Mouse (Mus musculus) kidney, postnatal 10 days (tissue): ENCODE data around the gene Gm7075.
"Not testable (repeated sequence)": the region's sequence is repeated elsewhere in the genome, so short reads cannot be mapped to it uniquely, and the experiment has no call there.

ENCODE experiments used
- DNase-seq: peaks from one replicate; pipeline ENCODE4 v3.0.0; 2021; ENCODE audit warnings: mixed read lengths

Gene Gm7075

DNA sequence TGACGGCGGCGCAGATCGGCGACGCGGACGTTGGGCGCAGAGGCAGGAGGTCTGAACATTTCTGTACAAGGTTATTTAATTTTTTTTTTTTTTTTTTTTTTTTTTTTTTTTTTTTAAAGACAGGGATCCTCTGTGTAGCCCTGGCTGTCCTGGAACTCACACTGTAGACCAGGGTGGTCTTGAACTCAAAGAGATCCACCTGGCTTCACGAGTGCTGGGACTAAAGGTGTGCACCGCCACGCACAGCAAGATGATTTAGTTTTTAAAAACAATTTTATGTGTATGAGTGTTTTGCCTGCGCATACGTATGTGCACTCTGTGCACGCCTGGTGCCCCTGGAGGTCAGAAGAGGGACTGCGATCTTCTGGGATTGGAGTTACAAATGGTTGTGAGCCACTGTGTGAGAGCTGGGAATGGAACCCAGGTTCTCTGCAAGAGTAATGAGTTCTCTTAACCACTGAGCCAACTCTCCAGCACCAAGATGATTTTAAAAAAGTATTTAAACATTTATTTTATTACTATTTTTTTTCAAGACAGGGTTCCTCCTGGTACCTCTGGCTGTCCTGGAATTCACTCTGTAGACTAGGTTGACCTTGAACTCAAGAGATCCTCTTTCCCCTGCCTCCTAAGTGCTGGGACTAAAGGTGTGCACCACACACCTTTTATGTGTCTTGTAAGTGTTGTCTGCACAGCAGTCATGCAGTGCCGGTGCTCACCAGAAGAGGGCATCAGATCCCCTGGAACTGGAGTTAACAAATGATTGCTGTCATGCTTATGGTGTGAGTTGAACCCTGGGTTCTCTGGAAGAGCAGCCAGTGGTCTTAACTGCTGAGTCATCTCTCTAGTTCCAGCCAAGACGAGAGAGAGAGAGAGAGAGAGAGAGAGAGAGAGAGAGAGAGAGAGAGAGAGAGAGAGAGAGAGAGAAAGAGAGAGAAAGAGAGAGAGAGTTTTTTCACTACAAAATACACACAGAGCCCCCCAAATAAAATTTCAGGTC lies at the start of gene Gm7075:
TSS of gene Gm7075 (minus strand) at position 51 of the 997 bp plus-strand sequence.
- DNase-seq, result peak; percentile 64

DNA sequence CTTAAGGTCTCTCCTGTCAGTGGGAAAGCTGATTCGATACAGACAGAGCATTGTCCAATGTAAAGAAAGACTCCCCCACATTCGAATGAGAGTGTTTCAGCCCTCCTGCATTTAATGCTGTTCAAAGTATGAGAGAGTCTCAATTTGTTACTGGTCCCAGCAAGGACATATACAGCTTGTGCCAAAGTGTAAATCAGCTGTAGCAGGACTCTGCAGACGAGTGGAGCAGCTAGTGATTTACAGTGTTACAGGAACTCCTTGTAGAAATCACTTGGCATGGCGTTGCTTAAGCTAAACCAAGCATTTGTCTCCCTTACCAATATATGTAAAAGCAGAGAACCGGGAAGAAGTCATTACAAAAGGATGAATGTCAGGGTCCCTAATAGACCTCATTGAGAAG lies 39.3 kb upstream of the Gm7075 start:
- DNase-seq, result no peak

DNA sequence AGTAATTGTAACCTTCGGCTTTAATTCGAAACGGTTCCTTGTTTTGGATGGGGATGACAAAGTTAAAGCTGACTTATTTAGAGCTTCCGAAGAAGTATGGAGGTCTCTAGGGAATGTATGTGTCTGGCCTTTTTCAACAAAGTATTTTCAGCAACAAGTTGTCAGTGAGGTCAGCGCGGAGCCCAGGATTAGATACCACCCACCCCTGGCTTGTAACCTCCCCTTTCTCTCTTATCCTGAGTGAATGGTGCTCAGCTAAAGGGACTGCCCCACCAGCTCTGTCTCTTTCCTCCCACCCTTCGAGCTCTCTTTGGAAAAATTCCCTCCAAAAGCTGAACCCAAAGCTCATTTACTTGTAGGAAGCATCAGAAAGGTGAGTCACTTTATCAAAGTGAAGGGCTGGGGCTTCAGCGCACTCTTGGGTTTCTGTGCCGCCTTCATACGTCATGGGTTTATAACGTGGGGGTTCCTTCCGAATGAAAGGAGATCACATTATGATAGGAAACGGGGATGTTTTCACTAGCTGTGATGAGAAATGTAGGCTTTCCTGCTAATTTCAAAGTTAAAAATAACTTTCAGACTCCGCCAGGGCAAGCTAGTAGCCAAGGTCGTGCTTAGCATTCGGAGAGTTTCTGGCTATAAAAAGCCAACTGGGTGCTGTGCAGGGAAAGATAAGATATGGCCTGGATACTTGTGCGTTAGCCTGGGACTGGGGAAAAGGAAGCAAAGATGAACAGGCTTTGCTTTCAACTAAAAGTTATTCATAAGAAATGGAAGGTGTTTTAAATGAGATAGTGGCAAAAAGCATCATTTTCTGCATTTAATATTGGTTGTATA lies 35.9 kb upstream of the Gm7075 start:
- DNase-seq, result peak; percentile 10

DNA sequence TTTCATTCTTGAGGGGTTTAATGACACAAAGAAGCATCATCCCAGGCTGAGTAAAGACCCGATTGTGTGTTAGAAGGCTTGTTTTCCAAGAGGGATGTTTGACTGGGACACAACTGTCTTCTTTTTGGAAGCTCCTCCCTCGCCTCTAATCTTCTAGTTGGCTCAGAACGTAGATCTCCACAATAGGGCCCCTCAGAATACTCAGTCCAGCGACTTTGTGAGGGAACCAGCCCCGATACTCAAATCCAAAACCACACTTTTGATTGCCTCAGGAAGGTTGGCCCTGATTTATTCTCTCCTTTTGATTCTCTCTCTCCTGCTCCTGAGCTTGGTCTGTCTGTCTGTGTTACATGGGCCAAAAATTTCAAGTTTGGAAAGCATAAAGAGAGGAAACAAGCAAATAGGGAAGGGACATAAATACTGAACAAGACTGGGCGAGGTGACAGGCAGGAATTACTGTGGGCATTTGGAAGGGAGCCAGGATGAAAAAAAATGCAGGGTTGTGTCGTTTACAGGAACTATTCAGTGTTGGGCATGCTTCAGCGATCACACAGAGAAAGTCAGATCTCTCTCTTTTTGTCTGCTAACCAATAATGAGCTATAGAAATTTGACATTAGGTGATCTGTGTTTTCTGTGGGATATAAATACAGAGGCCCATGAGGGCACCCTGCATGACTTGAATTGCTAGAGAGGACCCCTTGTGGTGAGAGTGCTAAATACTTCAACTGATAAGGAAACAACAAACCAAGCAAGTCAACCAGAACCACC lies 33.7 kb upstream of the Gm7075 start:
- peak; percentile 59 for DNase-seq

DNA sequence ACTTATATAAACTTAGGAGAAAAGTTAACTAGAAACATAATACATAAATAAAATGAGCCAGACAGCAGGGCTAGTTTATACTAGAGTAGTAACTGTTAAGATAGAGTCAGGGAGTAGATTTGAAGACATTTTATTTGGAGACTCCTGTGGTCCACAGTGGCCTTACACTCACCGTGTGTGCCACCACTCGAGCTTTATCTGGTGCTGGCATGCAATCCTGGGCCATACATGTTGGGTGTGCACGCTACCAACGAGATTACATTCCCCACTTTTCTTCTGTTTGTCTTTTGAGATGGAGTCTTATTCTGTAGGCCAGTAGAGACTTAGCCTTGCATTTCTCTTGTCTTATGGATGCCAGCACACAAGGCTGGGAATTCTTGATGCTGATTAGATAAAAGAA lies 32.3 kb upstream of the Gm7075 start:
- DNase-seq, result no peak

DNA sequence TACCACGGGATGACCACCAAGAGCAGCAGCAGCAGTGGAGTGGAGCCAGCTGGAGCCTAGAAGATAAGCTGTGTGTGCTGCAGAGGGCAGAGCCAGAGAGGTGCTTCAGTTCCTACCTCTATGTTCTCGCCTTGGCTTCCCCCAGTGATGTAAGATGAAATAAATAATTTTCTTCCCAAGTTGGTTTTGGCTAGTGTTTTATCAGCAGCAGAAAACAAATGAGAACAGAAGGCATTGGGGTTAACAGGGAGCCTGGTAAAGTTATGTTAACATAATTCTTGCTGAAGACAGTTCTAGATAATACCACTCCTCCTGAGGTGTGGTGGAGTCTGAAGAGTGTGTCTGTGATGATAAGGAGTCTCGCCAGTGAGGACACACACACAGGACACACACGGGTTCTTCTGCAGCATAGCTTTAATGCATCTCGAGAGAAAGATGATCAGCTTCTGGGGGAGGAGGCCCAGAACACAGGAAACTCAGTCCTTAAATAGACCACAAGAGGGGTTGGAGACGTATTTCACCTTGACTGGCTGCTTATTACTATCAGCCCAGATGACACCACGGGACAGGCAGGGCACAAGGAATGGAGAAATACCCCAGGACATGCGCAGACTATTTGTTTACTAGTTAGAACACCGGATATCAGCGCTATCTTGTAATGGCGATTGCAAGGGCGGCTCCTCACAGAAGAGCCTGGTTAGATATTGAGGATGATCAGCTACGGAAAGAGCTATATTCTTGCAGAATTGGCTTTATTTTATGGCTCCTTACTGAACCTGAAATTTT lies 23.2 kb upstream of the Gm7075 start:
- DNase-seq, result not testable (repeated sequence)

DNA sequence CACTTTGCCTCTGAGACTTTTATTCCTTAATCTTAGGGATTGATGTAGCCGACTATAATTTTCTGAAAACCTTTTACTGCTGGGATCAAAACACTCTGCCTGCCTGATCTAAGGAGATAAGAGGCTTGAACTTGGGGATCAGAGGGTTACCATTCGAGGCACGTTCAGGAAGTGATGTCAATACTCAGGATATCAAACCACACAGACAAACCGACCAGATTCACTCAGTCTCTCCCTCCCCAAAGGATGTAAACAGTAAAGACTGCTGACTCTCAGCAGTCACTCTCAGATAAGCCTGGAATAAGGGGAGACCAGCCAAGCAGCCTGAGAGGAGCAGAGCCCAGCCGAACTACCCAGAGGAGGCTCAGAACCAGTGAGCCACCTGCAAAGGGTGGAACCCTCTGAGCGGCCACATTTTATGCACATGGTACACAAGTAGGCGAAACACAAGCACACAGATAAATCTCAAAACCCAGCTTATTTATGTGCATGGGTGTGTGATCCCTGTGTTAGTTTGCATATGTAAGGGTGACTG lies 18.2 kb upstream of the Gm7075 start:
- no peak for DNase-seq

DNA sequence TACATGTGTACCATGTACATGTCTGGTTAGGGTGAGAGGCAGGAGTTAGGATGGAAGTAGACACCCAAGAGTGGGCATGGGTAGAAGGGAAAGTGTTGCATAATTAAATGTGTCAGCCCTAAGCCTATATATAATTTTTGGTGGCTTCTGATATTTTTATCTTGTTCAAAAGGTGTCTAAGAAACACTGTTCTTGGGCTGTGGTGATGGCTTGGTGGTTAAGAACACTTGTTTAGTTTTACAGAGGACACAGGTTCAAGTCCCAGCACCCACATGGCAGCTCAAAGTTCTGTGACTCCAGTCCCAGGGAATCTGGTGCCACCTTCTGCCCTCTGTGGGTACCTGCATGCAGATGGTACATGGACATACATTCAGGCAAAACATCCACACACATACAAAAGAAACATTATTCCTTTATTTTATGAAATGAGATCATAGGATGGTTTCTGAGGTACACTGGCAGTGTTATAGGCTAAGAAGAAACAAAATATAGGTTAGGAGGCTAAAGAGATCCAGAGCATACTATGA lies 17.2 kb upstream of the Gm7075 start:
- no peak for DNase-seq

DNA sequence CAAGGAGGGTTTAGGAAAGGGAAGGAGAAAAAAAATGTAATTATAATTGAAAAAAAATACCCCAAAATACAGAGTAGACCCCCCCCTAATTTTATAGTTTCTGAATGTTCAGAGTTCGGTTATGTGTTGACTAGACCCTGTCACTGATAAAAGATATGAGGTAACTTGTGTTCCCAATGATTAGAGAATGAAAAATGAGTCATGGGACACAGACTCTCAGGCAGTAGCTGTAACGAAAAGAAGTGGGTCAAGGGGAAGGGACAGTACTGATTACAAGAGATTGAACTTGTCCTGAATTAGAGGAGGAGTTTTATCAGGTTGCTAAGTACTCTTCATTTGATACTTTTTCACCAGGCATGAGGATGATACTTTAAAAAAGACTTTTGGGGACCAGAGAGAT lies 11.3 kb upstream of the Gm7075 start:
- no peak for DNase-seq

DNA sequence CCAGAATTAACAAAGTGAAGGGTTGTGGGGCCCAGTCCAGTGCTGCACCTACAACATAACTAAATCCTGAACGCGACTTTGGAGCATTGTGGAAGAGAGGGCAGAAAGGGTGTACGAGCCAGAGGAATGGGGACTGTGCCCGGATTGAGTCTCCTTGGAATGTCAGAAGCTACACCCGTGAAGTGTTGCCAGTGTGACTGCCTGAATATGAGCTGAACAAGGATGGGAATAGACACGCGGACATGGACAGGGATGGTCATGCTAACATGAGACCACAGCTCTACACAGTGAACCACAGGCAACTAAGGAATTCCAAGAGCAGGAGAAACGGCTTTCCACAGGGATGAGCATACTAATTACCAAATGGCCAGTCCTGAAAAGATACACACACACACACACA lies 10.5 kb upstream of the Gm7075 start:
- DNase-seq, result no peak

DNA sequence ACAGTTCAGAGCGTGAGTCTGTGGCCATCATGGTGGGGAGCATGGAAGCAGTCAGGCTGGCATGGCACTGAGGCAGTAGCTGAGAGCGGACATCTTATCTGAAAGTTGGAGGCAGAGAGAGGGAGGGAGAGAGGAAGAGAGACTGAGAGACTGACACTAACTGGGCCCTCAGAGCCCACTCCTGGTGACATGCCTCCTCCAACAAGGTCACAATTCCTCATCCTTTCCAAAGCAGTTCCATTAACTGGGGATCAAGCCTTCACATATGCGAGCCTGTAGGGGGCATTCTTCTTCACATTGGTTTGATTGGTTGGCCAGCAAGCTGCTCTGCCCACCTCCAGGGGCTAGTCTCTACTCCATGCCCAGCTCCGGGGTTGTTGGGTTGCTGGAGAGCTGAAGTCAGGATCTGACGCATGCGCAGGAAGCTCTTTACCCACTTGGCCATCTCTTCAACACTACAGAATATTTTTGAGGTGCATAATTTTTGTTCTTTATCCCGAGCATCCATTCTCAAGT lies 9.7 kb upstream of the Gm7075 start:
- no peak for DNase-seq

DNA sequence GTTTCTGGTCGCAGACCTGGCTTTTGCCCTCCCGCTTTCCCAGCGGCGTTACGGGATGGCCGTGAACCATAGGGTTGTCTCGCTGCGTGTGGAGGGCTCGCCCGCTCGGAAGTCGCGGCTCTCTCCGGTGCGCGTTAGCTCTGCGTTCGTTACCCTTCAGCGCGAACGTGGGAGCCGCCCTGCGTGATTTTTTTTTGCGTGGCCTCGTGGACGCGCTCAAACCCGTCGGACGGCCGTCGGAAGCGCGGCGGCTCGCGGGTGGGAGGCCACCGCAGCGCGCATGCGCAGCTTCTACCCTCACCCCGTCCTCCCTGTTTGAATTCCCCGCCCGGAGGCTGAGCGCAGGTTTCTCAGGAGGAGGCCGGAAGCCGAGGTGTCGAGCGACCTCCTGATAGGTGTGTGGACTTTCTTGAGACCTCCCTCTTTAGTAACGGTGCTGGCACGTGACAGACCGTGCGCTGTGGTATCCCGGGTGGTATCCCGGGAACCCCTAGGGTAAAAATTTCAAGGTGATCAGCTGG lies 8.3 kb upstream of the Gm7075 start, which contains the start of gene Ctnna3:
TSS of gene Ctnna3 (plus strand) at position 314 of the 521 bp plus-strand sequence.
- peak; percentile 92 for DNase-seq

DNA sequence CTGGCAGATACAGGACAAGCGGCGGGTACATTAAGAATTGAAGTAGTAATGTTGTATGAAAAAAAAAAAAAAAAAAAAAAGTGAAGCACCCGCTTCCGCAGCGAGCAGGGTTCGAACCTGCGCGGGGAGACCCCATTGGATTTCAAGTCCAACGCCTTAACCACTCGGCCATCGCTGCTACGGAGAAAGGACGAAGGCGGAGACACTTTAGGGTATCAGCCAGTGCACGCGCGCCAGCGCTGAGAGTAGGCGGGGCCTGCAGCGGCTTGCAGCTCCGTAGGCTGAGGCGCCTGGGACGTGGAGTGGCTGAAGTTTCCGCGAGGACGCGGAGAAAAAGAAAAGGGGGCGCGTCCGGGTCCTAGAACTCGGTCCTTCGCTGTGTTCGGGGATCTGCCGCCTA lies 7.8 kb upstream of the Gm7075 start:
- DNase-seq, result peak; percentile 98

DNA sequence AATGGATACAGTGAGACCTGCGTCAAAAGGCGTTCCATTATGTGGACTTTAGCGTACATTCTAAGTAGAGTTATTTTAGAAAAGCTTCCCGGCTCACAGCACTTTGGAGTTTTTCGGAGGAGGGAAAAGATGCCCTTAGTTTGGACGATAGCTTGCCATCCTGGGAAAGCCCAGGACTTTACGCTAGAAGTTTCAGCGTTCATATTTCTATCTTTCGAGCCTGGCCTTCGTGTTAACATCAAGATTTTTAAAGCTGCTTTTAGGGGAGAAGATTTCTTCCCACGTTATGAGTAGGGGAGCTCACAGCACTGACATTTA lies 7.4 kb upstream of the Gm7075 start:
- no peak for DNase-seq

DNA sequence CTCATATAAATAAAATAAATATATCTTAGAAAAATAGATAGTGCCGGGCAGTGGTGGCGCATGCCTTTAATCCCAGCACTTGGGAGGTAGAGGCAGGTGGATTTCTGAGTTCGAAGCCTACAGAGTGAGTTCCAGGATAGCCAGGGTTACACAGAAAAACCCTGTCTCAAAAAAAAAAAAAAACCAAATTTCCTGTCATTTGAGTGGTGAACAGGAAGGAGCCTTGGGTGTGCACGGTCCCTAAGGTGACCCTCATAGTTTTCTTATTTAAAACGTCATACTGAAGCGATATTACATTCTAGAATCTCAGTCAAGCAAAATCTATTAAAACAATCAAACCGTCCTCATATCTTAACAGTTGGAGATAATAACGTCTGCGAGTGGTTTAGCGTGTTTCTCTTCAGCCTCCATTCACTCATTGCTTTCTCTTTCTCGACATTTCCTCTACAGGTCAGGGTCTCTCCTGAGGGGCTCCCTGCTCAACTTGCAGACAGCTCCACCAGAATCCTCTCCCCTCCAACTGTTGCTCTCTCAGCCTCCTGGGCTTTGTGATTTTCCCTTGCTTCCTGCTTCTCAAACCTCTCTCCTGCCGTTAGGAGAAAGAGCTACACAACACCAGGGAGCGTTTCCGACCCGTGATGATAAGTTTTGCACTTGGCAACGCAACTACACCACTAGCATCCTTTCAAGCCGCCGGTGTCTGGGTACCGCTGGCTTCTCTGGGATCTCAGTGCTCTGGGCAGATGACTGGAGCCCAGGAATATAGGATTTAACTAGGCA lies 6.8 kb upstream of the Gm7075 start:
- peak; percentile 53 for DNase-seq

DNA sequence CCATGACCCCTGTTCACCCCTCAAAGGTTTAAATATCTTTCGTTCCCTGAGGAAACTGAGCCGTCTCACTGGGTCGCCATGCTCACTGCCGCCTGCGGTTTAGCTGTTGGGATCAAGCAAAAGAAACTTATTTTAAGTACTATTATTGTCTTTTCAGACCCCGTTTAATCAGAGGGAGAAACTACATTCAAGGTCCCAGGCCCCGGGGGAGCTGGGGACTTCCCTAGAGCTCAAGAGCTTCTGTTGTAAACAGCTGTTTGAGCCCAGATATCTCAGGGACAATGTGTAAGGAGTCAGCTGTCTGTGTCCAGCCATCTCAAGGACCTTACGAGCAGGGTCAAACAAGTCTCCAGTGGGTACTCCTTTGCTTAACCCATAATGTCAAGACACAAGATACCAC lies 5.6 kb upstream of the Gm7075 start:
- no peak for DNase-seq

DNA sequence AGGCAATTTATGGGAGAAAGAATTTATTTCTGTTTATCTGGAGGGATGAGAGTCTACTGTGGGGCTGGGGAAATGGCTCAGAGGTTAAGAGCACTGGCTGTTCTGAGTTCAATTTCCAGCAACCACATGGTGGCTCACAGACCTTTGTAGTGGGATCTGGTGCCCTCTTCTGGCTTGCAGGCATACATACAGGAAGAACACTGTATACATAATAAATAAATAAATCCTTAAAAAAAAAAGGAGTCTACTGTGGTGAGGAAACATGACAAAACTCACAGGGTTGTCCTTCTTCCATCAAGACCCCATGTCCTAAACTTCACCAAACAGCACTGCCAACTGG lies 2.9 kb upstream of the Gm7075 start:
- peak; percentile 44 for DNase-seq

DNA sequence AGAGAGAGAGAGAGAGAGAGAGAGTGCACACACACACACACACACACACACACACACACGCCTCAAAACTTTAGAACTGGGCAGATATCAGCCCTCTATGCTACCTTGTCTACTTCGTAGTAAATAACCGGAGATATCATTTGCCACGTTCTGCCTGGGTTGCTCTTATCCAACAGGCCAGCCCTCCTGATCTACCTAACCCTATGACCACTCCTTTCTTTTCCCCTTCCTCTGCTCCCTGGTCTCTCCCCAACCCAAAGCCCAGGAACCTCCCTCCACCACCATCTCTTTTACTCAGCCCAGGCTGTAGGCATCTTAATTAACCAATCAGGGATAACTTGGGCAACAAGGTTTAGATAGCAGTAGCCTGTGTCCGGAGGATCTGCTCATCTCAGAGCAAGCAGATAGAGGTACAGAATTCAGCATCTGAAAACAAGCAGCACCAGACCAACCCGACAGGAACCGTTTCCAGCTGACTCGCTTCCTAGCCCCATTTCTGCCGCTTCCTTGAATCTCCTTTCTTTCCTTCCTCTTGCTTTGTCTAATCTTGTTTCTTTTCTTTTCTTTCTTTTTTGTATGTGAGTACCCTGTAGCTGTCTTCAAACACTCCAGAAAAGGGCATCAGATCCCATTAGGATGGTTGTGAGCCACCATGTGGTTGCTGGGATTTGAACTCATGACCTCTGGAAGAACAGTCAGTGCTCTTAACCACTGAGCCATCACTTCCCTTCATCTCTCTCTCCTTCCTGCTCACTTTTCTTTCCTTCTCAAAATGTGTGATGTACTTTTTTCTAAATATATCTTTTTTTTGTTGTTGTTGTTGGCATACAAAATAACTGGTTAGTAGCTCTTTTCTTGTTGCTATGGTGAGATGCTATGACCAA lies 2.2 kb upstream of the Gm7075 start:
- no peak for DNase-seq

DNA sequence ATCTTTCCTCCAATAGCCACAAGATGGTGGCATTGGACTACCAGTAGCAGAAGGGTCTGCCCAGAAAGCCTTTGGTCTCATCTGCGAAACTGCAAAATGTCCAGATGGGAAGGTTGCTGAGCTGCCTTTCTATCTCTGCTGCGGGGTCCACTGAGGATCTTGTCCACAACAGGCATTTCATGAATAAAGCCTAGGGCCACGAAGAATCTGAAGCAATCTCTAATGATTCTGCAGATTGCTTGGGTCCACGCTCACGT lies 1.1 kb upstream of the Gm7075 start:
- no peak for DNase-seq

DNA sequence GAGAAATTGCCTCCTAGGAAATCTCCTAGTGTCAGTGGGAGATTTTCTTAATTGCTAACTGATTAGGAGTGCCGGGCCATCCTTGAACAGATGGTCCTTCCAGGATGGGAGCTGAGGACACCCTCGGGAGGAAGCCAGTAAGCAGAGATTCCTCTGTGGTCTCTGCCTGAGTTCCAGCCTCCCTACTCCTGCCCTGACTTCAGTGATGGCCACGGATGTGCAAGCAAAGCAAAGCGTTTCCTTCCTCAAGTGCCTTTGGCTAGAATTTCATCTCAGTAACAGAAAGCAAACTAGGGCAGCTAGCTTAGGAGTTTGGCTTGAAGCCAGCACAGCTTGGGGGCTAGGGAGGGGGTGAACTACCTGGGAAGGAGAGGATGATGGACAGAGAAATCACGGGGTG lies 4.5 kb downstream of the Gm7075 start:
- no peak for DNase-seq
